Mouse (Mus musculus) activated CD4-positive, CD25-positive, alpha-beta regulatory T cell (primary cell): ENCODE measurements around the gene Ccnd1. TPM values are rescaled to one million over a fixed set of nuclear protein-coding genes. Genes with fewer than 3 reads are reported as not detected.

Source experiments
- polyA plus RNA-seq, 2 experiments: library from polyadenylated mRNA; unstranded; fragments of 100-300 nt; shearing (Covaris generic); gene quantifications; one replicate each; pipeline ENCODE4 v1.2.1; 2017

The Ccnd1 gene
- polyA plus RNA-seq, result under 1 TPM; 0.11 to 0.20 TPM

DNA sequence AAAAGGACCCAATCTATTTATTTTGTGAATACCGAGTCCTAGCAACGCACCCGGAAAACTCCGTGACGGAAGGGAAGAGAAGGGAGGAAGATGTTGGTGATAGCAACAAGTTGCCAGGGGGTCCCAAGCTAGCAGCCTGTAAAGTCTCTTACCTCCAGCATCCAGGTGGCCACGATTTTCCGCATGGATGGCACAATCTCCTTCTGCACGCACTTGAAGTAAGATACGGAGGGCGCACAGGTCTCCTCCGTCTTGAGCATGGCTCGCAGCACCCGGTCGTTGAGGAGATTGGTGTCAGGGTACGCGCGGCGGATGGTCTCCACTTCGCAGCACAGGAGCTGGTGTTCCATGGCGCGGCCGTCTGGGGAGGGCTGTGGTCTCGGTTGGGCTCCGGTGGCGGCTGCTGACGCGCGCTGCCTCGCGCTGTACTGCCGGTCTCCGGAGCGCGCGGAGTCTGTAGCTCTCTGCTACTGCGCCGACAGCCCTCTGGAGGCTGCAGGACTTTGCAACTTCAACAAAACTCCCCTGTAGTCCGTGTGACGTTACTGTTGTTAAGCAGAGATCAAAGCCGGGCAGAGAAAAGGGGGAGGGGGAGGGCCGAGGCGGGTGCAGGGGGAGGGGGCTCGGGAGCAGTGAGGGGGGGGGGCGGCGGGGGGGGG is at the start of gene Ccnd1:
Ccnd1 (minus strand) TSS at position 582 of the 659 bp plus-strand sequence.

DNA sequence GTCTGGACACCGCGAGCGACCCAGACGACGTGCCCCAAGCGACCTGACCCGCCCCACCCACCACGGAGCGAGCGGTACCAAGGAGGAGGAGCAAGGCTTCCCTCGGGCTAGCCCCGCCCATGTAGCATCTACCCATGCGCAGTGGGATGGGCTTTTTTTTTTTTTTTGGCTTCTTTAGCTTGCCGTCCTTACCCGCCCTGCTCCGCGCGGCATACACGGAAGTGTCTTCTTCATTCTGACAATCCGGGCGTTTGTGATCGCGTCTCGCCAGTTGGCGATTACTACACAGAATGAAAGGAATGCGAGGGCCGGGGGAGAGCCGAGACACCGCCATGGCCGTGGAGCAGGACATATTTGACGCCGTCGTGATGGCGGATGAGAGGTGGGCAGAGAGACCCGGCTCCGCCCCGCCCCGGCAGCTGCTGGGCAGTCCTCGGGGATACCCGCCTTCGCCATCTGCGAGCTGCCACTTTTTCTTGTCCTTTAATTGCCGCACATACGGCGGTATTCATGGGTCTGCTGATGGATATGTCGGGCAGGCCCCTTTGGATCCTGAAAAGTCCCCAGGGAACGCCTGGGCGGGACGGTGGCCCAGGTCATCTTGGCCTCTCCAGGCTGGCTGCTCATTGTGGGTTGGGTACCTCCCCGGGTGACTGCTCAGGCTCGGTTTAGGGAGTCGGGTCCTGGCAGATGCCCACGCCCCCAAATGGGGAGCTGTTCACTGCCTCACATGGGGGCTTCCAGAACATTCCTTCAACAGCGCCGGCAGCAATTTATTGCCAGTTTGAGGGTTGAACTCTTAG is 24.6 kb downstream of the Ccnd1 start, which contains the start of gene LTO1:
LTO1 (plus strand) TSS at position 153 of the 803 bp plus-strand sequence.

DNA sequence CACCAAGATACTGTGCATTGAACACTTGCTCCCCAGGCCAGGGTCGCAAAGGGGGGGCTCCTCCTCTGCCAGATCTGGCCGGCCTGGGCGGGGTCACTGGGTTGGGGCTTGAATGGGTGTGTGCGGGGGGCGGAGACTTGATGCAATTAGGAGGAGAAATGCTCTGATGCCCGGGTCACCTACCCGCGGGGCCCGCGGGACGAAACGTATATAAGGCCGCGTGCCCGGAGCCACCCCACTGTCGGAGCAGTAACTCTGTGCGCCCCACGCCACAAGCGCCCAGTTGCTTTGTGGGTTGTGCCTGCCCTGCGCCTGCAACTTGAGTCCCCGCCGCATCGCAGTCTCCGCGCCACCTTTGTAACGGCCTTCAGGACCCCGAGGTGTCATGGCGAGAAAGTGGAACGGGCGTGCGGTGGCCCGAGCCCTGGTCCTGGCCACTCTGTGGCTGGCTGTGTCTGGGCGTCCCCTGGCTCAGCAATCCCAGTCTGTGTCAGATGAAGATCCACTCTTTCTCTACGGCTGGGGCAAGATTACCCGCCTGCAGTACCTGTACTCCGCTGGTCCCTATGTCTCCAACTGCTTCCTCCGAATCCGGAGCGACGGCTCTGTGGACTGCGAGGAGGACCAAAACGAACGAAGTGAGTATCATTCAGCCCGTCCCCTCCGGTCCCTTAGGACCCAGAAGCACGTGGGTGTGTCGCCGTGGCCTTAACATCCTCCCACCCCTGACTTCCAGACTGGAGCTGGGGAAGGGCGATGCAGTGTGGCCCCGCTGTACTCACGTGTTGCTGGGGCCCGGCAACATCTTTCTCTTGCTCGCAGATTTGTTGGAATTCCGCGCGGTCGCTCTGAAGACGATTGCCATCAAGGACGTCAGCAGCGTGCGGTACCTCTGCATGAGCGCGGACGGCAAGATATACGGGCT is 43.2 kb downstream of the Ccnd1 start, which contains the start of gene Fgf15:
Fgf15 (plus strand) TSS at position 238 of the 925 bp plus-strand sequence.

Other genes with a start within 250 kb of the Ccnd1 start
- gene Ano1, start 188.0 kb downstream of the Ccnd1 start, polyA plus RNA-seq, result under 1 TPM in 1 of 2 experiments, not detected in 1; 0.32 TPM
- gene Fgf3, start 101.8 kb downstream of the Ccnd1 start, polyA plus RNA-seq, result under 1 TPM in 1 of 2 experiments, not detected in 1; 0.20 TPM
- gene Fgf4, start 92.6 kb downstream of the Ccnd1 start, polyA plus RNA-seq, result under 1 TPM in 1 of 2 experiments, not detected in 1; 0.85 TPM
- not detected for gene Fgf15, start 43.4 kb downstream of the Ccnd1 start, polyA plus RNA-seq
- 10 to 100 TPM; 19.3 to 24.7 TPM for gene LTO1, start 24.8 kb downstream of the Ccnd1 start, polyA plus RNA-seq